ENCODE assay signal across 8 mouse cellular contexts in genomic region chr8:61539828-61540500, GRCm38 (mm10). TPM values are rescaled to one million over a fixed set of nuclear protein-coding genes. Genes with fewer than 3 reads are reported as not detected.
A peak's percentile ranks its signal among the peaks of the same experiment; 100 is the strongest.
DNase-seq lines count a peak whose midpoint lies in the region; ATAC-seq lines count a peak whose summit lies in the region.

No protein-coding gene starts in this region.

- intact Hi-C loops in left cerebral cortex, postnatal 4 days (cut with DNase I), result loop anchor here (5.0 to 10.0 kb wide), 3 partner anchors 47 to 525 kb away; no protein-coding TSS in a partner anchor

- H3K4me3 ChIP-seq in heart, embryonic 11.5 days (ENCODE audit: low read depth, low read length), result no peak overlapping the region
- H3K4me3 ChIP-seq in midbrain, embryonic 15.5 days, result no peak overlapping the region

- DNase-seq in heart, adult 11 months, result peak; percentile 94
- DNase-seq in embryo, embryonic 10 days (ENCODE audit: low spot score), result peak; percentile 93
- peak; percentile 86 for DNase-seq in gastrocnemius, postnatal 10 days
- DNase-seq in kidney, adult 11 months, result peak; percentile 72
- DNase-seq in left cerebral cortex, postnatal 4 days, result peak; percentile 85
- DNase-seq in spleen, adult 18-20 months, result peak; percentile 46 to 77

- no peak for ATAC-seq in heart, embryonic 11.5 days (replicated peaks; ENCODE audit: insufficient number of reproducible peaks, low FRiP score, low TSS enrichment)
- peak; percentile 78 for ATAC-seq in midbrain, embryonic 15.5 days (replicated peaks)

- H3K27ac ChIP-seq in heart, embryonic 11.5 days (ENCODE audit: low read depth, low read length), result no peak overlapping the region
- H3K27ac ChIP-seq in midbrain, embryonic 15.5 days, result no peak overlapping the region

- H3K4me1 ChIP-seq in heart, embryonic 11.5 days (ENCODE audit: control insufficient read depth, insufficient read depth, low read length), result no peaks in the 10 kb centered on the region
- no peaks in the 10 kb centered on the region for H3K4me1 ChIP-seq in midbrain, embryonic 15.5 days

- no peak overlapping the region for H3K9ac ChIP-seq in heart, embryonic 11.5 days (ENCODE audit: low read depth, low read length)
- no peak overlapping the region for H3K9ac ChIP-seq in midbrain, embryonic 15.5 days

- H3K36me3 ChIP-seq in heart, embryonic 11.5 days (ENCODE audit: control insufficient read depth, insufficient read depth, low read length), result peaks cover 17% of the 10 kb centered on the region
- no peaks in the 10 kb centered on the region for H3K36me3 ChIP-seq in midbrain, embryonic 15.5 days (replicated peaks)

- 54% methylated on average over 7 of the region's 7 CpGs for WGBS in heart, embryonic 11.5 days (ENCODE audit: insufficient replicate concordance)
- WGBS in midbrain, embryonic 15.5 days, result 48% methylated on average over 7 of the region's 7 CpGs

- no peak overlapping the region for H3K4me2 ChIP-seq in heart, embryonic 11.5 days
- H3K4me2 ChIP-seq in midbrain, embryonic 15.5 days, result no peak overlapping the region

- H3K9me3 ChIP-seq in heart, embryonic 11.5 days (replicated peaks; ENCODE audit: control insufficient read depth, low read length), result no peaks in the 10 kb centered on the region
- no peaks in the 10 kb centered on the region for H3K9me3 ChIP-seq in midbrain, embryonic 15.5 days

- no peaks in the 10 kb centered on the region for H3K27me3 ChIP-seq in heart, embryonic 11.5 days (ENCODE audit: control insufficient read depth, insufficient read depth, low read length)
- H3K27me3 ChIP-seq in midbrain, embryonic 15.5 days (replicated peaks), result no peaks in the 10 kb centered on the region

RNA-seq across cellular contexts. Expression of gene Cbr4, which starts 52.4 kb away (rescaled TPM):
- polyA plus RNA-seq in heart, embryonic 11.5 days (2014; fragmentation: Nextera tagmentation; extraction: Ambion mirVana), result 30.2 and 41.3 TPM in 2 replicates
- 10 to 100 TPM; 28.5 to 32.2 TPM for total RNA-seq in gastrocnemius, postnatal 10 days (2021)
- 10 to 100 TPM; 12.5 to 14.0 TPM for total RNA-seq in left cerebral cortex, postnatal 4 days (2021)
- polyA plus RNA-seq in midbrain, embryonic 15.5 days (2015; fragmentation: Nextera tagmentation; extraction: Ambion mirVana), result 16.1 and 18.6 TPM in 2 replicates
